Mouse (Mus musculus): ENCODE results near the gene Pilrb1. TPM values are rescaled to one million over a fixed set of nuclear protein-coding genes. Genes with fewer than 3 reads are reported as not detected.
"Not testable (repeated sequence)": the region's sequence is repeated elsewhere in the genome, so short reads cannot be mapped to it uniquely, and the experiment has no call there.

Pilrb1 gene
- total and polyA plus RNA-seq, 2 experiments from 2014 or later: not detected

DNA sequence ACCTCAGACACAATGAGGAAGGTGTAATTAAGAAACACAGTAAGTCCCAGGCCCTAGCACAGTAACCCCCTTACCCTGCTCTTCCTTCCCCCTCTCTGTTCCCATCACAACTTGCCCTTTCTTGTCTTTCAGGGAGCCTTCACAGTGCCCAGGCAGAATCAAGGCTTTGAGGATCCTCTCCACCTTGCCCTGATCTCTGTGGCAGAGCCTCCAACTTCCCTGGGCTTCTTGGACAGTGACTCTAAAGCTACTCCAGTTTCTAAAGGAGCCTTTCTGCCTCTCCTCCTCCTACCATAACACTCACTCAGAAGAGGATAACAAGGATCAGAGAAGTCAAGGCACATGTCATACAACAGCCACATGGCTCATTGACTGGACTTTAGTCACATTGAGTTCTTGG, 21.3 kb downstream of the Pilrb1 start:
- Histone ChIP-seq H3K4me2 (ENCODE audit: low read depth, low read length) (no peak overlapping the region), H3K36me3 (ENCODE audit: insufficient read depth, low read length) (no peaks in the 10 kb centered on the region), H3K27ac (no peak overlapping the region), H3K9me3 (ENCODE audit: low read length) (no peaks in the 10 kb centered on the region), H3K27me3 (ENCODE audit: insufficient read depth, low read length) (no peaks in the 10 kb centered on the region), H3K9ac (replicated peaks; ENCODE audit: low read length) (no peak overlapping the region), H3K4me3 (ENCODE audit: low read length) (no peak overlapping the region), H3K4me1 (ENCODE audit: insufficient read depth, low read length) (no peaks in the 10 kb centered on the region)
- TF ChIP-seq CTCF (IDR thresholded peaks at IDR 0.05; ENCODE audit: low read depth): no peak
- no peak for DNase-seq (ENCODE audit: low spot score)
- ATAC-seq: no peak

GRCm38 (mm10) chr5:137835966-137836520, 21.9 kb downstream of the Pilrb1 start, which contains the start of gene Pilra:
TSS of gene Pilra (minus strand) at chr5:137836281.
- not testable (repeated sequence) for H3K27me3 ChIP-seq (ENCODE audit: insufficient read depth, low read length); DNase-seq (ENCODE audit: low spot score); H3K4me3 ChIP-seq (ENCODE audit: low read length); H3K9ac ChIP-seq (replicated peaks; ENCODE audit: low read length); H3K9me3 ChIP-seq (ENCODE audit: low read length); H3K4me1 ChIP-seq (ENCODE audit: insufficient read depth, low read length); ATAC-seq; H3K4me2 ChIP-seq (ENCODE audit: low read depth, low read length); H3K27ac ChIP-seq; H3K36me3 ChIP-seq (ENCODE audit: insufficient read depth, low read length)
- whole genome bisulfite sequencing: 64% methylated on average over 1 of the region's 2 CpGs

- 59% methylated on average over 4 of the region's 4 CpGs for WGBS
- no peak for ATAC-seq
- DNase-seq (ENCODE audit: low spot score): no peak
These were observed 24.4 kb downstream of the Pilrb1 start for GRCm38 (mm10) chr5:137833500-137833899.

GRCm38 (mm10) chr5:137831506-137831905, 26.4 kb downstream of the Pilrb1 start:
- TF ChIP-seq CTCF (IDR thresholded peaks at IDR 0.05; ENCODE audit: low read depth): no peak
- H3K27me3 ChIP-seq (ENCODE audit: insufficient read depth, low read length): no peaks in the 10 kb centered on the region
- no peak for DNase-seq (ENCODE audit: low spot score)
- no peak overlapping the region for H3K9ac ChIP-seq (replicated peaks; ENCODE audit: low read length)
- no peak for ATAC-seq
- no peaks in the 10 kb centered on the region for H3K9me3 ChIP-seq (ENCODE audit: low read length)
- H3K27ac ChIP-seq: no peak overlapping the region
- no peaks in the 10 kb centered on the region for H3K36me3 ChIP-seq (ENCODE audit: insufficient read depth, low read length)
- H3K4me2 ChIP-seq (ENCODE audit: low read depth, low read length): no peak overlapping the region
- H3K4me1 ChIP-seq (ENCODE audit: insufficient read depth, low read length): no peaks in the 10 kb centered on the region
- WGBS: 79% methylated on average over 6 of the region's 6 CpGs
- H3K4me3 ChIP-seq (ENCODE audit: low read length): no peak overlapping the region

More at GRCm38 (mm10) chr5:137833500-137833899, 24.4 kb downstream of the Pilrb1 start:
- no peaks in the 10 kb centered on the region for H3K36me3 ChIP-seq (ENCODE audit: insufficient read depth, low read length)
- no peak for TF ChIP-seq CTCF (IDR thresholded peaks at IDR 0.05; ENCODE audit: low read depth)
- H3K9ac ChIP-seq (replicated peaks; ENCODE audit: low read length): no peak overlapping the region
- no peaks in the 10 kb centered on the region for H3K9me3 ChIP-seq (ENCODE audit: low read length)
- no peak overlapping the region for H3K4me3 ChIP-seq (ENCODE audit: low read length)
- H3K27ac ChIP-seq: no peak overlapping the region
- no peaks in the 10 kb centered on the region for H3K27me3 ChIP-seq (ENCODE audit: insufficient read depth, low read length)
- no peaks in the 10 kb centered on the region for H3K4me1 ChIP-seq (ENCODE audit: insufficient read depth, low read length)
- H3K4me2 ChIP-seq (ENCODE audit: low read depth, low read length): no peak overlapping the region

- DNase-seq (ENCODE audit: low spot score) (no peak), ATAC-seq (no peak)
- H3K9me3 ChIP-seq (ENCODE audit: low read length): no peaks in the 10 kb centered on the region
- no peaks in the 10 kb centered on the region for H3K36me3 ChIP-seq (ENCODE audit: insufficient read depth, low read length)
- no peaks in the 10 kb centered on the region for H3K27me3 ChIP-seq (ENCODE audit: insufficient read depth, low read length)
- no peak overlapping the region for H3K4me2 ChIP-seq (ENCODE audit: low read depth, low read length)
- H3K27ac ChIP-seq: no peak overlapping the region
- no peaks in the 10 kb centered on the region for H3K4me1 ChIP-seq (ENCODE audit: insufficient read depth, low read length)
- no peak overlapping the region for H3K4me3 ChIP-seq (ENCODE audit: low read length)
- H3K9ac ChIP-seq (replicated peaks; ENCODE audit: low read length): no peak overlapping the region
- WGBS: 80% methylated on average over 4 of the region's 4 CpGs
- no peak for TF ChIP-seq CTCF (IDR thresholded peaks at IDR 0.05; ENCODE audit: low read depth)
These were observed 26.8 kb downstream of the Pilrb1 start for GRCm38 (mm10) chr5:137831106-137831505.

DNA sequence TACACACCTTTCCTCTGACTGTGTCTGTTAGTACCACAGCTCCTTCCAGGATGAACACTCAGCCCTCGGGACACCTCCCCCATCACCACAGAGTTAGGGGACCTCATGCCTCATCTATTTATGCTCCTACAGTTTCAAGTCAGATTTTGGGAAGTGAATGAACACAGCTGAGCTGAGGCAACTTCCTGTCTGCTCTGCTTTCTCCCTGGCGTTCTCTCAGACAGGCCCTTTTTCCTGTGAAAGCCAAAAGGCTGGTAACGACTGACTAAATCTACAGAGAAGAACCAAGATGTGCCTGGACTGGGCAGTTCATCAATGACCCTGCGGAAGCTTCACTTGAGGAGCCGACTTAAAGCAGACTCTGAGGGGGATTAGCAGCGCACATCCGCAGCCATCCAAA, 27.7 kb downstream of the Pilrb1 start:
- ATAC-seq: no peak
- TF ChIP-seq CTCF (IDR thresholded peaks at IDR 0.05; ENCODE audit: low read depth): no peak
- no peaks in the 10 kb centered on the region for H3K9me3 ChIP-seq (ENCODE audit: low read length)
- H3K36me3 ChIP-seq (ENCODE audit: insufficient read depth, low read length): no peaks in the 10 kb centered on the region
- no peaks in the 10 kb centered on the region for H3K4me1 ChIP-seq (ENCODE audit: insufficient read depth, low read length)
- no peak overlapping the region for H3K4me2 ChIP-seq (ENCODE audit: low read depth, low read length)
- no peak overlapping the region for H3K9ac ChIP-seq (replicated peaks; ENCODE audit: low read length)
- 90% methylated on average over 7 of the region's 7 CpGs for WGBS
- H3K4me3 ChIP-seq (ENCODE audit: low read length): no peak overlapping the region
- H3K27ac ChIP-seq: no peak overlapping the region
- no peaks in the 10 kb centered on the region for H3K27me3 ChIP-seq (ENCODE audit: insufficient read depth, low read length)
- no peak for DNase-seq (ENCODE audit: low spot score)

GRCm38 (mm10) chr5:137828694-137829093, 29.2 kb downstream of the Pilrb1 start:
- Histone ChIP-seq H3K27me3 (ENCODE audit: insufficient read depth, low read length) (no peaks in the 10 kb centered on the region), H3K27ac (no peak overlapping the region), H3K9ac (replicated peaks; ENCODE audit: low read length) (no peak overlapping the region), H3K4me1 (ENCODE audit: insufficient read depth, low read length) (no peaks in the 10 kb centered on the region), H3K4me2 (ENCODE audit: low read depth, low read length) (no peak overlapping the region), H3K36me3 (ENCODE audit: insufficient read depth, low read length) (no peaks in the 10 kb centered on the region), H3K4me3 (ENCODE audit: low read length) (no peak overlapping the region), H3K9me3 (ENCODE audit: low read length) (no peaks in the 10 kb centered on the region)
- WGBS: 85% methylated on average over 6 of the region's 6 CpGs
- ATAC-seq (no peak), DNase-seq (ENCODE audit: low spot score) (no peak)
- no peak for TF ChIP-seq CTCF (IDR thresholded peaks at IDR 0.05; ENCODE audit: low read depth)
